Mouse (Mus musculus): ENCODE measurements around the gene Rbm39.
"Not testable (repeated sequence)": the region's sequence is repeated elsewhere in the genome, so short reads cannot be mapped to it uniquely, and the experiment has no call there.

Gene Rbm39

GRCm38 (mm10) chr2:156180824-156181590, 969 bp upstream of the Rbm39 start:
- DNase-seq (ENCODE audit: low spot score) = peak; percentile 47

- DNase-seq (ENCODE audit: low spot score) = no peak
These were observed 293 bp downstream of the Rbm39 start for GRCm38 (mm10) chr2:156179796-156180093.

- peak; percentile 77 for DNase-seq (ENCODE audit: low spot score)
These were observed 817 bp downstream of the Rbm39 start for GRCm38 (mm10) chr2:156179046-156179795.

GRCm38 (mm10) chr2:156177651-156178050, 2.4 kb downstream of the Rbm39 start:
- peak; percentile 55 for DNase-seq (ENCODE audit: low spot score)

GRCm38 (mm10) chr2:156177079-156177478, 3.0 kb downstream of the Rbm39 start:
- DNase-seq (ENCODE audit: low spot score) = no peak

- DNase-seq (ENCODE audit: low spot score) = no peak
These were observed 13.5 kb downstream of the Rbm39 start for GRCm38 (mm10) chr2:156166557-156166956.

- no peak for DNase-seq (ENCODE audit: low spot score)
These were observed 14.6 kb downstream of the Rbm39 start for GRCm38 (mm10) chr2:156165478-156165877.

GRCm38 (mm10) chr2:156151538-156151937, 28.5 kb downstream of the Rbm39 start:
- peak; percentile 47 for DNase-seq (ENCODE audit: low spot score)

- DNase-seq (ENCODE audit: low spot score) = peak; percentile 81
These were observed 32.6 kb downstream of the Rbm39 start for GRCm38 (mm10) chr2:156147316-156147915.

GRCm38 (mm10) chr2:156146272-156146989, 33.6 kb downstream of the Rbm39 start:
- DNase-seq (ENCODE audit: low spot score) = peak; percentile 42

GRCm38 (mm10) chr2:156145486-156146130, 34.4 kb downstream of the Rbm39 start:
- DNase-seq (ENCODE audit: low spot score) = peak; percentile 38

GRCm38 (mm10) chr2:156143953-156144724, 35.9 kb downstream of the Rbm39 start, which contains the start of the genes Romo1 and Nfs1:
Gene Romo1 (plus strand): TSS chr2:156144039.
Gene Nfs1 (minus strand): TSS chr2:156144186.
- peak; percentile 90 for DNase-seq (ENCODE audit: low spot score)

- peak; percentile 53 for DNase-seq (ENCODE audit: low spot score)
These were observed 36.7 kb downstream of the Rbm39 start for GRCm38 (mm10) chr2:156143367-156143766.

- no peak for DNase-seq (ENCODE audit: low spot score)
These were observed 37.2 kb downstream of the Rbm39 start for GRCm38 (mm10) chr2:156142820-156143219.

GRCm38 (mm10) chr2:156135695-156136094, 44.3 kb downstream of the Rbm39 start:
- DNase-seq (ENCODE audit: low spot score) = no peak

GRCm38 (mm10) chr2:156134161-156134560, 45.9 kb downstream of the Rbm39 start:
- DNase-seq (ENCODE audit: low spot score) = no peak

- no peak for DNase-seq (ENCODE audit: low spot score)
These were observed 53.0 kb downstream of the Rbm39 start, which contains the start of gene Gm28036 for GRCm38 (mm10) chr2:156126992-156127391. Gene Gm28036 (minus strand): TSS chr2:156127092.

GRCm38 (mm10) chr2:156123731-156124130, 56.3 kb downstream of the Rbm39 start:
- DNase-seq (ENCODE audit: low spot score) = no peak

- no peak for DNase-seq (ENCODE audit: low spot score)
These were observed 60.5 kb downstream of the Rbm39 start for GRCm38 (mm10) chr2:156119566-156119965.

- DNase-seq (ENCODE audit: low spot score) = not testable (repeated sequence)
These were observed 68.0 kb downstream of the Rbm39 start for GRCm38 (mm10) chr2:156112080-156112423.

All from adipocyte (in vitro differentiated cells).